Mouse (Mus musculus) ZHBTc4 (cell line): ENCODE measurements at regions not wholly inside any gene's neighbourhood (a gene's known extent, or its start where the extent isn't known, plus 50 kb on each side); places are given as distances from the start of the nearest gene placed in this dataset.
A peak's percentile ranks its signal among the peaks of the same experiment; 100 is the strongest.

Experiments
- DNase-seq: peaks from one replicate; pipeline ENCODE4 v3.0.0-alpha.2; 2011; ENCODE audit warnings: low read depth, low spot score

DNA sequence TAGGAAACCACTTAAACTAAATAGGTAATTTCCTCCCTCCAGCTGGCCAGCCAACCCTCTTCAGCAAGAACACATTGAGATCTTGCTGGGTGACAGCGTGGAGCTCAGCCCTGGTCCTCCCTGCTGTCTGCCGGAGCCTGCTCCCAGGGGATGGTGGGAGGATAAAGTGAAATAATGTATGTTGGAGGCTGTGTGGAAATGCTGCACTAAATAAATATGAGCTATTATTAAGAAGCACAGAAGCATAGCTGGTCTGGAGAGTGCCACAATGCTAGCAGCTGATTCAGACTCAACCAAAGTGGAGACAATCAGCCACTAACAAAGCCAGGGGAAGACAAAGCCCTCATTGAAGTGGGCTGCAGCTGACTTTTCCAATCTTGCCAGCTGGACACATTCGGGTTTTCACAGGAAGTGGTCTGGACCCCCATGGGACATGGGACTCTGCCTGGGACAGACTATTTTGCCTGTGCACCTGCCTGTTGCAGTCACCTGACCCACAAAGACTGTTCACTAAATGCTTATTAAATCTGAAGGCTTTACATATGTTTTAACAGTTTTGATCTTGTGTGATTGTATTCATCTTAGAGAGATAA, 248.3 kb downstream of the Emp1 start:
- DNase-seq, result no peak

DNA sequence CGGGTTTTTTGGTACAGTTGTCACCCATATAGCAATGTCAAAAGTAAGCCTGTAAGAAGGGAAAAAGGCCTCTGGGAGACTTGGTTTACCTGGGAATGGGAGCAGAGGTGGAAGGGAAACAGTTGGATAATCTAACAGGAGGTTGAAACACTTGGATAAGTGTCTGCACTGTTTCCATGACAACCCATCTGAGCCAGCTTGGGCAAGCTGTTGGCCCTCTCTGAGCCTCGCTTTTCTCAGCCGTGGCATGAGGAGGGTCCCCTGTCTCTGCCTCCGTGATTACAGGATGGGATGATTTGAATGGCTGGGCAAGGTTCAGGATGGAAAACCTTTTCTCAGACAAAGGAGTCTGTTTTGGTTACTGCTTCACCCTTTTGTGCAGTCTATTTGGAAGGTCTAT, 265.6 kb downstream of the Emp1 start:
- DNase-seq, result peak; percentile 15

DNA sequence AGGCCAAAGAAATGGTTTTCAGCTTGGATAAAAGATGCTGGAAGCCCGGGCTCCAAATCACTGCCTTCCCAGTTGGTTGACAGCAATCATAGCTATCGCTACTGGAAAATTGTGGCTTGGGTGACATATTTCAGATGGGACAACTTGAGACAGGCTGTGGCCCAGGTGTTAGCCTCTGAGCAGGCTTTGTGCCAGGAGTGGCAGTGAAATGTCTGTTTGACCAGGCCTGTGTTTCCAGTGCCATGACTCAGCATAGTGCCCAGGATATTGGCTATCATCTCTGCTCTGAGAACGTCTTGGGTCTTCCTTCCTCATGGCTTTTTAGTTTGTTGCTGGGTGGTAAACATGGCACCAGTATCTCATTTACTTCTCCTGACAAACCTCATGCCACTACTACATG, 266.9 kb downstream of the Emp1 start:
- DNase-seq, result no peak

- no peak for DNase-seq
These were observed 270.3 kb downstream of the Emp1 start for GRCm38 (mm10) chr6:135632671-135633070.

DNA sequence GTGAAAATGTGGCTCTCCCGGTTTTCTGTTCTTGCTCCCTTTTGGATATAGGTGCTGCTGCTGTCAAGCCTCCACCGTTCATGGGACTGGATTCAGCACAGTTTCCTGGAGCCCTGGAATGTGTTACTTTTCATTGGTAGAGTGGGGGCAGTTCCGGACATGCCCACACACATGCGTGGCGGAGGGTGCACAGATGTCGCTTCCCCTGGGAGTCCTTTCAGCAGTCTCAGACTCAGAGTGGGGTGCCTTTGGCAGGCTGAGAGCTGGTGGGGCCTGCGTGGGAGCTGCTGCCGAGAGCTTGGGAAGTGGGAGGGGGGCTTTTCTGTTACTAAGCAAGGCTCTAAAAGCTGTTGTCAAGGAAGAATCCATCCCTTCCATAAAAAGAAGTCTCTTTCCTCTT, 274.3 kb downstream of the Emp1 start:
- no peak for DNase-seq

DNA sequence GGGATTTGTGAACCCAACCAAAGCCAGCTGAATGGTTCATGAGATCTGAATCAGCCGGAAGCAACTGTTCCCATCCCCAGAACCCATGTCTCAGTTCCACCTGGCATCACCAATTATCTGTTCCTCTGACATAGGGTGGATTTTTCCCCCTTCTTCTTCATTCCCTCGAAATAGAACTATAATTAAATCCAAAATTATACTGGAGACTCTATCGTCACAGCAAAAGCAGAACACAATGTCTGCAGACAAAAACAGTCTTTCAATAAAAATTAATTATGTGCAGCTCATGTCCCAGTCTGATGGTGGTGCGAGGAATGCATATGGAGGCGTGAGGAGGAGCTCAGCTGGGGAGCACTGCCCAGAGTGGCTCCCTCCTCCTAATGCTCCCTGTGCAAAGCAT, 280.4 kb downstream of the Emp1 start:
- no peak for DNase-seq

GRCm38 (mm10) chr6:135646177-135646576, 283.8 kb downstream of the Emp1 start:
- DNase-seq, result peak; percentile 67

DNA sequence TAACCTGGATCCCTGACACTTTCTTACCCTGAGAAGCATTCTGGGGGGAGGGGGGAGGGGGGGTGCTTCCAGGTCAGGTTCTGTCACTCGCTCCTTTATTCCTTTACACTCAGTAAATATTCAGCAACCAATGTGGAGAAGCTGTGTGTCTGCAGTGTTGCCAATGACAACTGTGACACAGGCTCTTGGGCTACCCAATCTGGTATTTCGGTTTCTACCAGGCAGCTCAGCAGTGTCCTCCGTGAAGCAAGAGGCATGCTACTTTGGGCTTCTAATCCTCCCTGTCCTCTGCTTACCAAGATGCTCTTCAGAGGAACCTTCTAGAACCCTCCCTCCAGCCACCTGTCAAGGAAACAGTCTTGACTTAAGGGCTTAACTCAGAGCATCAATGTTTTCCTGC, 290.7 kb downstream of the Emp1 start:
- DNase-seq, result no peak

GRCm38 (mm10) chr6:135662386-135662785, 300.0 kb downstream of the Emp1 start:
- DNase-seq, result no peak

GRCm38 (mm10) chr6:135662801-135663537, 300.6 kb downstream of the Emp1 start:
- no peak for DNase-seq
